Mouse (Mus musculus): ENCODE measurements around the gene Rapgef5.

DNA sequence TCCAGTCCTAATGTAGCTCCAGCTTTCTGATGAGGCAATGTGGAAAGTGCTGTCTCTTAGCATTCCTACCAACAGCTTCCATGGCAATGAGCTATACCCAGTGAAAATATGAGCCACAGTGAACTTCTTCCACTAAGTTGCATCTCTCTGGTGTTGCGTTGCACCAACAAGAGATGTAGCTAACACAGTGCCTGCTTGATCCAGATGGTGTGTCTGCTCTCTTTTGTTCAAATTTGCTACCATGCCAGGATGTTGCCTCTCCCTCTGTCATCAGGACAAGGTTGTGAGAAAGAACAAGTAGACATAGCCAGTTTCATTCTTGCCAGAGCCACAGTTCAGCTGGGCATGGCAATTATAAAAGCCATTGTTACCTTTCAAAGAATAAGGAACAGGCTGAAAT is 18.9 kb upstream of the Rapgef5 start:
- TF ChIP-seq HCFC1 (IDR thresholded peaks at IDR 0.05; ENCODE audit: borderline replicate concordance, insufficient read depth, low read length) = no peak
- TF ChIP-seq MAFK (IDR thresholded peaks at IDR 0.05; ENCODE audit: insufficient read depth, low read depth, low read length) = no peak
- no peak for TF ChIP-seq CHD2 (IDR thresholded peaks at IDR 0.05; ENCODE audit: low read depth, low read length)
- no peak for TF ChIP-seq ZNF384 (IDR thresholded peaks at IDR 0.05; ENCODE audit: low read depth, low read length)
